Mouse (Mus musculus): ENCODE measurements around the gene Rnf126. TPM values are rescaled to one million over a fixed set of nuclear protein-coding genes. Genes with fewer than 3 reads are reported as not detected.

Gene Rnf126
- polyA plus RNA-seq, 1 experiment, result 35.3 TPM

- peaks cover 37% of the 10 kb centered on the region for H3K36me3 ChIP-seq (ENCODE audit: control insufficient read depth)
- H3K4me1 ChIP-seq (ENCODE audit: control insufficient read depth), result peaks cover 58% of the 10 kb centered on the region
- peaks cover 64% of the 10 kb centered on the region for H3K27me3 ChIP-seq (ENCODE audit: control insufficient read depth)
- peaks cover 7% of the 10 kb centered on the region; the same call in 1 of the 2 replicates for H3K9me3 ChIP-seq (ENCODE audit: control insufficient read depth, low read length)
- no peak overlapping the region for H3K4me3 ChIP-seq (replicated peaks)
- TF ChIP-seq GATA1 (IDR thresholded peaks at IDR 0.05; ENCODE audit: low read length) (no peak), TAL1 (IDR thresholded peaks at IDR 0.05; ENCODE audit: low read length) (no peak)
These were observed 51.8 kb downstream of the Rnf126 start for GRCm38 (mm10) chr10:79714996-79715395.

DNA sequence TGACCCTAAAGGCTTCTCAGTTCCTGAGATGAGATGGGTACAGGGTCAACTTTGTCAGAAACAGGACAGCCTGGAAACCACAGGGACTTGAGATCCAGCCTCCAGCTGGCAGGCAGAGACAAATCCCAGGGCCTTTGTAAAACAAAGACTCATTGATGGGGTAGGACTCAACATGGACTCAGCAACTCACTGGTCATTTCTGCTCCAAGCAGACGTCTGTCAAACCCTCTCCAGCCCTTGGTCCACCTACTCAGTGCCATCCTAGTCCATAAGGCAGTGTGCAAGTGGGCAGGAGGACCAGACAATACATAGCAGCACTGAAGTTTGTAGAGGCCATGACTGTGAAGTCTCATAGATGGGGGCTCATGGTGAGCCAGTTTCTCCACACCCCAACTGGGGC lies 53.6 kb downstream of the Rnf126 start:
- Histone ChIP-seq H3K36me3 (ENCODE audit: control insufficient read depth) (peaks cover 55% of the 10 kb centered on the region), H3K27me3 (ENCODE audit: control insufficient read depth) (peaks cover 45% of the 10 kb centered on the region), H3K4me1 (ENCODE audit: control insufficient read depth) (peaks cover 76% of the 10 kb centered on the region), H3K9me3 (ENCODE audit: control insufficient read depth, low read length) (peaks cover 7% of the 10 kb centered on the region; the same call in 1 of the 2 replicates), H3K4me3 (replicated peaks) (peak overlapping the region; percentile 47)
- no peak for TF ChIP-seq TAL1 (IDR thresholded peaks at IDR 0.05; ENCODE audit: low read length)
- TF ChIP-seq GATA1 (IDR thresholded peaks at IDR 0.05; ENCODE audit: low read length), result no peak

GRCm38 (mm10) chr10:79712499-79713126 lies 54.1 kb downstream of the Rnf126 start:
- TF ChIP-seq TAL1 (IDR thresholded peaks at IDR 0.05; ENCODE audit: low read length), result peak; percentile 95
- TF ChIP-seq GATA1 (IDR thresholded peaks at IDR 0.05; ENCODE audit: low read length), result peak; percentile 73
- Histone ChIP-seq H3K4me3 (replicated peaks) (peak overlapping the region; percentile 47), H3K4me1 (ENCODE audit: control insufficient read depth) (peaks cover 78% of the 10 kb centered on the region), H3K9me3 (ENCODE audit: control insufficient read depth, low read length) (peaks cover 7% of the 10 kb centered on the region; the same call in 1 of the 2 replicates), H3K36me3 (ENCODE audit: control insufficient read depth) (peaks cover 61% of the 10 kb centered on the region), H3K27me3 (ENCODE audit: control insufficient read depth) (peaks cover 40% of the 10 kb centered on the region)

- H3K4me1 ChIP-seq (ENCODE audit: control insufficient read depth), result peaks cover 79% of the 10 kb centered on the region
These were observed 54.7 kb downstream of the Rnf126 start for GRCm38 (mm10) chr10:79712029-79712428.

GRCm38 (mm10) chr10:79709307-79709706 lies 57.4 kb downstream of the Rnf126 start:
- Histone ChIP-seq H3K9me3 (ENCODE audit: control insufficient read depth, low read length) (no peaks in the 10 kb centered on the region), H3K27me3 (ENCODE audit: control insufficient read depth) (peaks cover 7% of the 10 kb centered on the region), H3K4me3 (replicated peaks) (peak overlapping the region; percentile 81), H3K36me3 (ENCODE audit: control insufficient read depth) (peaks cover 89% of the 10 kb centered on the region), H3K4me1 (ENCODE audit: control insufficient read depth) (peaks cover 86% of the 10 kb centered on the region)
- TF ChIP-seq GATA1 (IDR thresholded peaks at IDR 0.05; ENCODE audit: low read length), result no peak
- no peak for TF ChIP-seq TAL1 (IDR thresholded peaks at IDR 0.05; ENCODE audit: low read length)

More at GRCm38 (mm10) chr10:79712029-79712428, 54.7 kb downstream of the Rnf126 start:
- no peak for TF ChIP-seq TAL1 (IDR thresholded peaks at IDR 0.05; ENCODE audit: low read length)
- TF ChIP-seq GATA1 (IDR thresholded peaks at IDR 0.05; ENCODE audit: low read length), result no peak
- Histone ChIP-seq H3K36me3 (ENCODE audit: control insufficient read depth) (peaks cover 66% of the 10 kb centered on the region), H3K9me3 (ENCODE audit: control insufficient read depth, low read length) (peaks cover 6% of the 10 kb centered on the region; the same call in 1 of the 2 replicates), H3K27me3 (ENCODE audit: control insufficient read depth) (peaks cover 34% of the 10 kb centered on the region), H3K4me3 (replicated peaks) (peak overlapping the region; percentile 5)

- Histone ChIP-seq H3K36me3 (ENCODE audit: control insufficient read depth) (peaks cover 88% of the 10 kb centered on the region), H3K4me1 (ENCODE audit: control insufficient read depth) (peaks cover 86% of the 10 kb centered on the region), H3K27me3 (ENCODE audit: control insufficient read depth) (peaks cover under 1% of the 10 kb centered on the region), H3K9me3 (ENCODE audit: control insufficient read depth, low read length) (no peaks in the 10 kb centered on the region), H3K4me3 (replicated peaks) (peak overlapping the region; percentile 81)
- TF ChIP-seq GATA1 (IDR thresholded peaks at IDR 0.05; ENCODE audit: low read length) (no peak), TAL1 (IDR thresholded peaks at IDR 0.05; ENCODE audit: low read length) (no peak)
These were observed 58.1 kb downstream of the Rnf126 start for GRCm38 (mm10) chr10:79708668-79709067.

Other genes starting within 250 kb of the Rnf126 start
- 0.05 and 0.10 TPM in 2 replicates for gene Plpp2, start 233.2 kb downstream of the Rnf126 start, polyA plus RNA-seq (2012)
- gene Mier2, start 211.8 kb downstream of the Rnf126 start, polyA plus RNA-seq (2012), result 1.7 TPM in 2 replicates
- gene Theg, start 179.6 kb downstream of the Rnf126 start, polyA plus RNA-seq (2012), result not detected in 2 replicates
- gene C2cd4c, start 152.9 kb downstream of the Rnf126 start, polyA plus RNA-seq (2012), result not detected in 2 replicates
- gene Shc2, start 129.0 kb downstream of the Rnf126 start, polyA plus RNA-seq (2012), result not detected in 2 replicates
- not detected in 2 replicates for gene Odf3l2, start 121.2 kb downstream of the Rnf126 start, polyA plus RNA-seq (2012)
- 0.03 TPM in 1 of 2 replicates, not detected in the other for gene Madcam1, start 102.4 kb downstream of the Rnf126 start, polyA plus RNA-seq (2012)
- gene Tpgs1, start 97.6 kb downstream of the Rnf126 start, polyA plus RNA-seq (2012), result 15.5 and 17.8 TPM in 2 replicates
- gene Cdc34, start 84.8 kb downstream of the Rnf126 start, polyA plus RNA-seq (2012), result 65.0 and 72.0 TPM in 2 replicates
- gene Gzmm, start 77.9 kb downstream of the Rnf126 start, polyA plus RNA-seq (2012), result 0.08 and 0.09 TPM in 2 replicates
- gene Bsg, start 62.5 kb downstream of the Rnf126 start, polyA plus RNA-seq (2012), result 836 and 840 TPM in 2 replicates
- gene Hcn2, start 50.3 kb downstream of the Rnf126 start, polyA plus RNA-seq (2012), result 0.08 and 0.15 TPM in 2 replicates
- gene Polrmt, start 20.4 kb downstream of the Rnf126 start, polyA plus RNA-seq (2012), result 2.1 and 2.5 TPM in 2 replicates
- not detected in 2 replicates for gene Fgf22, start 11.9 kb downstream of the Rnf126 start, polyA plus RNA-seq (2012)
- gene Fstl3, start 10.3 kb upstream of the Rnf126 start, polyA plus RNA-seq (2012), result 0.02 and 0.04 TPM in 2 replicates
- gene Prss57, start 24.0 kb upstream of the Rnf126 start, polyA plus RNA-seq (2012), result 0.02 TPM in 1 of 2 replicates, not detected in the other
- 0.34 and 0.52 TPM in 2 replicates for gene Palm, start 26.6 kb upstream of the Rnf126 start, polyA plus RNA-seq (2012)
- not detected in 2 replicates for gene Misp, start 54.0 kb upstream of the Rnf126 start, polyA plus RNA-seq (2012)
- 46.1 and 67.9 TPM in 2 replicates for gene Ptbp1, start 87.5 kb upstream of the Rnf126 start, polyA plus RNA-seq (2012)
- gene Prtn3, start 107.5 kb upstream of the Rnf126 start, polyA plus RNA-seq (2012), result 3.5 TPM in 2 replicates
- 0.06 and 0.11 TPM in 2 replicates for gene Plppr3, start 107.7 kb upstream of the Rnf126 start, polyA plus RNA-seq (2012)
- gene Elane, start 119.3 kb upstream of the Rnf126 start, polyA plus RNA-seq (2012), result 1.5 and 1.8 TPM in 2 replicates
- not detected in 2 replicates for gene Cfd, start 123.9 kb upstream of the Rnf126 start, polyA plus RNA-seq (2012)
- gene Med16, start 142.0 kb upstream of the Rnf126 start, polyA plus RNA-seq (2012), result 4.1 and 4.9 TPM in 2 replicates
- gene Gm26602, start 143.9 kb upstream of the Rnf126 start, polyA plus RNA-seq (2012), result 0.21 TPM in 1 of 2 replicates, not detected in the other
- gene Kiss1r, start 150.0 kb upstream of the Rnf126 start, polyA plus RNA-seq (2012), result 0.01 TPM in 1 of 2 replicates, not detected in the other
- gene R3hdm4, start 154.3 kb upstream of the Rnf126 start, polyA plus RNA-seq (2012), result 9.9 and 13.0 TPM in 2 replicates
- gene Arid3a, start 160.1 kb upstream of the Rnf126 start, polyA plus RNA-seq (2012), result 1.0 and 1.4 TPM in 2 replicates
- 4.4 and 4.9 TPM in 2 replicates for gene Wdr18, start 193.2 kb upstream of the Rnf126 start, polyA plus RNA-seq (2012)
- gene Grin3b, start 203.8 kb upstream of the Rnf126 start, polyA plus RNA-seq (2012), result 0.01 TPM in 1 of 2 replicates, not detected in the other
- gene Tmem259, start 217.4 kb upstream of the Rnf126 start, polyA plus RNA-seq (2012), result 47.6 and 49.5 TPM in 2 replicates
- gene Cnn2, start 221.6 kb upstream of the Rnf126 start, polyA plus RNA-seq (2012), result 0.59 and 0.74 TPM in 2 replicates
- gene Abca7, start 229.5 kb upstream of the Rnf126 start, polyA plus RNA-seq (2012), result 7.6 and 7.9 TPM in 2 replicates
- 1.5 and 1.7 TPM in 2 replicates for gene Arhgap45, start 249.7 kb upstream of the Rnf126 start, polyA plus RNA-seq (2012)

All from erythroblast, embryonic 14.5 days (primary cell).